Mouse (Mus musculus): ENCODE data around the gene Mindy4.

Mindy4 gene

DNA sequence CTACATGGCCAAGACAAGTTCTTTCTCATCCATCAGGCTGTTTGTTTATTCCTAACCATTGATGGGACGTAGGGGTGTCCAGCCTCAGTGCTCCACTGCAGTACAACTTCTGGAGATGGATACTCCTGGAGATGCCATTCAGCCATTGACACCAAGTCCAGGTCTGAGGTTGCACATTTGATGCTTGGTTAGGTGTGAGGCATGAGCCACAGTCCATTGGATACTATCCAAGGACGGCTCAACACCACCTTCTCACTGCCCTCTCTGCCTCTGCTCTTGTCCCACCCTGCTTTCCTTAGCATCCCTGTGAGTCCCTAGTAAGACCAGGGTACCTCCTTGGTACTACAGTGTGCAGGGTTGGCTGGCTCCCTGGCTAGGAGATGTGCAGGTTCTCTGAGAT is 96.7 kb downstream of the Mindy4 start:
- DNase-seq (ENCODE audit: low spot score in 2 of 2) = no peak

DNA sequence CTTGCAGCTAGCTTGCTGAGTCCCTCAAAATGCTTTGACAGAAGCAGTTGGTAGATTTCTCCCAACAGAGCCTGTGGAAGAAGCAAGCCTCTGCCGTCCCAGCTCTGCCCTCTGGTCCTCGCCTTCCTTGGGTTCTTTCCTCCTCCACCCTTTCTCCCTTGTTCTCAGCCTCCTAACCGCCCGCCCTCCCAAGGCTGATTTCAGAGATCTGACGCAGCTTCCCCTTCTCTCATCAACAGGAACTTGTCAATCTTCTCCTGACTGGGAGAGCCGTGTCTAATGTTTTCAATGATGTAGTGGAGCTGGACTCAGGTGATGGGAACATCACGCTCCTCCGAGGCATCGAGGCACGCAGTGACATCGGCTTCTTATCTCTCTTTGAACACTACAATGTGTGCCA is 97.5 kb downstream of the Mindy4 start:
- no peak for DNase-seq (ENCODE audit: low spot score in 2 of 2)

DNA sequence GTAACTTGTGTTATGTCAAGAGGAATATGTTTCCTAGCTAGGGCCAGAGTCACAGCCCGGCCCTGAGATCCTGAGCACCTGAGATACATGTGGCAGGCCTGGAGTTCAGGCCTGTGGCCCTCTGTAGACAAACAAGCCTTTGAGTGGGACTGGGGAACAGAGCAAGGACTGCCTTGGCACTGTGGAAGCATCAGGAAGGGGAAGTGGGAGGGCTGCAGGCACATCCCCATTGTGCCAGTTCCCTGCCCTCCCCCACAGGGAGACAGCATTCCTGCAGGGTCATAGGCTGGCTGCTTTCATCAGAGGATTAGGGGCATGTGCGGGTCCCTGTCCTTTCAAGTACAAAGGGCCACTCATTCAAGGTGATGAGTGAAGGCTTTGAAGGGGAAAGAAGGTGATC is 107.0 kb downstream of the Mindy4 start:
- no peak for DNase-seq (ENCODE audit: low spot score in 2 of 2)

DNA sequence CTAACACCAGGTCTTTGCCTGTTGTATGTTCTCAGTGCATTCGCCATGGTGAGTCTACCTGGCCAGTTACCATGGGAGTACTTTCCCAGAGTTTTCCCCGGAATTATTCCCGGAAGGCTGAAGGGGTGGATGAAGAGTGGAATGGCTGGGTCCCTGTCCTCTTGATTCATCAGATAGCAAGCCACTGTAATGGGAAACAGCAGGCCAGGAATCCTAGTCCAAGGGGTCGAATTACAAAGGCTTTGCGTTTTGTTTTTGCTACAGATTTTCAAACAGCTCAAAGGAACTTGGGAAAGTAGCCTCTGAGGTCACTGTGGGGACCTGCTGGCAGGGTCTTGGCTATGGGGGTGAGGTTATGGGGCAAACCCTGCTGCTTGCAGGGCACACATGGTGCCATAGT is 108.8 kb downstream of the Mindy4 start:
- DNase-seq (ENCODE audit: low spot score in 2 of 2) = no peak

DNA sequence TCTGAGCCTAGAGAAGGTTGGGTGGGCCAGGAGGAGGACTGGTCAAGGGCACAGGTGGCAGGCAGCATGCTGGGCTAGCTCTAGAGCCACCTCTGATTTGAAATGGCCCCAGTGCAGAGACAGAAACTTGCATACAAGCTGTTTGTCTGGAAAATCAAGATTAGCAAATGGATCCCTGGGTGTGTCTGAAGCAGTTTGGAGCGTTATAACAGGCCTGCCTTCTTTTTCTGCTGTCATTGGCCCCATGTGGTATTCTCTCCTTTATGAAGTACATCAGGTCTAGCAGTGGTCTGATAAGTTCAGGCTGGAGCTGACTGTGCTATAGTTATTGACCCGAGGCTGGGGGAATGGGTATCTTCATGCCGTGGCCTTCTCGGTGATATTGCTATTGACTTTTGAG is 110.7 kb downstream of the Mindy4 start:
- DNase-seq (ENCODE audit: low spot score in 2 of 2) = no peak

DNA sequence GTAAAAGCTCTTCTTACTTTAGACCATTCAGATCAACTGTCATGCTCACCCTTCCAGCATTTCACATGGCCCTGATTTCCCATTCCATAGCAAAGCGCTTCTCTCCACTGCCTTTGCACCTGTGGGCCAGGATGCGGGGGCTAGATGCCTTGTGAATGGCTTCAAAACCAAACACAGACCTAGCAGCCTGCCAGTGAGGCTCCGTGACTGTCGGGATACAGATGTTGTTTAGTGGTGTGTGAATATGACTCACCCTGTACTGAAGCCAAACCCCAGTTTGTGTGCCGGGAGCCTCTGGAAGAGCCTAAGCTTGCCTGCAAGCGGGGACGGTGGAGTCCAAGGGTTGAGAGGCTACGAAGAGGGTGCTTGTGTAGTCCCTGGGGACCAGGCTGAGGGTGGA is 111.4 kb downstream of the Mindy4 start:
- no peak for DNase-seq (ENCODE audit: low spot score in 2 of 2)

DNA sequence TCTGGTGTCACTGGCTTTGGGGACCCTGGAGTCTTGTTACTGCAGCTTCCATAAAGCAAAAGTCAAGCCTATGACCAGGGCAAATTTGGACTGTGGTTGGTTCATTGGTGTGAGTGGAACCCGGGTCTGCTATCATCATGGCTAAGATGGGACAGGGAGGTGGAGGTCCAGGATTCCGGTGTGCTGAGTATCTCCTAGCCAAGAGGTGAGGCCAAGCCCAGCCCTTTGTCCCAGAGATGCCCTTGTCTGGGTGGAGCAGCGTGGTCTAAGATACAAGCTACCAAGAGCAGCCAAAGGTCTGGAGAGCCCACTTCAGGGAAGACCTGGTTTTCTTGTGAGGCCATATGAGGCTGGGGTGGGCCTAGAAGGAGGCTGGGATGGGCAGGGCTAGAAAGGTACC is 115.4 kb downstream of the Mindy4 start:
- no peak for DNase-seq (ENCODE audit: low spot score in 2 of 2)

DNA sequence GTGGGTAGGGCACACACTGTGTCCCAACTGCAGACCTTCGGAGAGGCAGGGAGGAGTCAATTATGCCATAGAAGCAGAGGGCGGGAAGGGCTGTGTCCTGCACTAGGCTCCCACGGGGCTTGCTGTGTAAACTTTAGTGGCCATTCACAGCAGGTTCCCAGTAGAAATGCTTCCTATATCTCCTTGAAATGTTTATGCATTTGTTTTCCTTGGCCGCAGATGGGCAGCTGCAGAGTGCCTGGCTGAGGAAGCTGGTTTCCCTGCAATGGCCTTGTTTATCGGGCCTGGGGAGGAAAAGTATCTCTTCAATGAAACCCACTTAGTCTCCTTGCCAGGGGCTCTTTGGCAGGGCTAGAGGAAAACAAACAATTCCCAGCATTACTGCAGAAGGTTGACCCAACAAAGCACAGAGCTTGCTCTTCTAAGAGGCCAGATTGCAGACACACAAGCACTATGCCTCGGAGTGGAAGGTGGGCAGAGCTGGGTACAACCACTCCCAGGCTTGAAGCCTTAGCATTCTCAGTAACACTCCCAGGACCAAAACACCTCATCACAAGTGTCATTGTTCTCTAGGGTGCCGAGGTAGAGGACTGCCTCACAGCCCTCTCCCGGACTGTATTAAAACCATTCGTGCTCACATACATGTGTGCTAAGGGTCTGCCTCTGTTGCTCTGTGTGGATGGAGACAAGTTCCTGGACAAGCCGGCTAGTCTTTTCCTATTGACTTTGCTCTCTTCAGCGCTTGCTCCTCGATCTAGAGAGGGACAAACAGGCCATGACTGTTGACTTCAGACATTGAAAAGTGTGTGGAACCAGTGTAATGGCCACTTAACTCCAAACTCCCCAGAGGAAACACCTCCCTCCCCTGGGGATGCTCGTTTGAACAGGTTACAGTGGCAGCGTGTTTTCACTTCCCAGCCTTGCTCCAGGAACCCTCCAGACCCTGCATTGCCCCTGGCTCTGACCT is 116.7 kb downstream of the Mindy4 start:
- no peak for DNase-seq (ENCODE audit: low spot score in 2 of 2)

DNA sequence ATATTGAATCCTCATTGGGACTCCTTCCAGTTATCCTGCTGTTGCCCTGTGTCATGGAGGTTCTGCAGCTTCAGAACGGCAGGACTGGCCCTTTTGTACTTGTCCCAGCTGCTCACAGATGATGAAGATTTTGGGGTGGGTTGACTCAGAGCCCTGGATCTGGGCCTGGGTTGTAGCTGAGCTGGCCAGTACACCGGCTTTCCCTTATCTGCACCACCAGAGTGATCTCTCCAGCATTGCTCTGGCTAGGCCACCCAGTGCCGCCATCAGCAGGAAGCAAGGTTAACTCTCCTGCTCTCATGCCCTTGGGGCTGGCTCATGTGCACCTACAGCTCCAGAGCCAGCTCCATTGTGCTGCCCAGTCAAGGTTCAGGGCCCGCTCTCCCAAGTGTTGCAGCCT is 117.7 kb downstream of the Mindy4 start:
- DNase-seq (ENCODE audit: low spot score in 2 of 2) = peak; percentile 25 to 36

DNA sequence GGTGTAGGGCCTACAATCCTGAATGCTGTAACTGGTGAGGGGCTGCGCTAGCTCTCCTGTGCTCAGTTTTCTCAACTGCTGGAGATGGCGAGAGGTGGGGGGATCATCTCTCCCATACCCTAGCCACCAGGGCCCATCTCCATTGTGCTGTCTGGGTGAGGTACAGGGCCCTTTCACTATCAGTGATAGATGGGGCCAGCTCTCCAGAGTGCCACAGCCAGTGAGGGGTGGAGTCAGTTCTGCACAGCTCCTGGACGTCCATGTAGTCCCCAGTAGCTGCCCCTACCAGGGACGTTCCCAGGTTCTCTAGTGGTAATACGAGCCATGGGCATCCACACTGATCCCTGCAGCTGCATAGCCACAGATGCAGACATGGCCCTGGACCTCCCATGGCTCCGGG is 118.3 kb downstream of the Mindy4 start:
- no peak for DNase-seq (ENCODE audit: low spot score in 2 of 2)

DNA sequence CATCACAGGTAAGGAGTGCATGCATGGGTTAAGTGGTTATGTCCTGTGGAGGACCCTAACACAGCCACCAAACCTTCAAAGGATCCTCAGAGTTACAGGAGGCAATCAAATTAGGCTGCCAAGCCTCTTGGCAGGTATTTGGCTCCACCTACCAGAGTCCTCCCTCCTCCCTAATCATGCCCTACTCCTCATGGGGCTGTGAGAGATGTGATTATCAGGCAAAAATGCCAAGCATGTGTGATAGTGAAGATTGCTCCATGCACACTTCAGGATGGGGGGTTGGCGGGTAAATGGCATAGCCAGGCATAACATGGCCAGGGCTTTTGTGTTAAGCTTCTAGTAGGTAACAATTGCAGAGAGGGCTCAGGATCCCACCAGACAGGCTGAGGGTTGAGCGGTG is 119.8 kb downstream of the Mindy4 start:
- peak; percentile 30 to 44 for DNase-seq (ENCODE audit: low spot score in 2 of 2)

DNA sequence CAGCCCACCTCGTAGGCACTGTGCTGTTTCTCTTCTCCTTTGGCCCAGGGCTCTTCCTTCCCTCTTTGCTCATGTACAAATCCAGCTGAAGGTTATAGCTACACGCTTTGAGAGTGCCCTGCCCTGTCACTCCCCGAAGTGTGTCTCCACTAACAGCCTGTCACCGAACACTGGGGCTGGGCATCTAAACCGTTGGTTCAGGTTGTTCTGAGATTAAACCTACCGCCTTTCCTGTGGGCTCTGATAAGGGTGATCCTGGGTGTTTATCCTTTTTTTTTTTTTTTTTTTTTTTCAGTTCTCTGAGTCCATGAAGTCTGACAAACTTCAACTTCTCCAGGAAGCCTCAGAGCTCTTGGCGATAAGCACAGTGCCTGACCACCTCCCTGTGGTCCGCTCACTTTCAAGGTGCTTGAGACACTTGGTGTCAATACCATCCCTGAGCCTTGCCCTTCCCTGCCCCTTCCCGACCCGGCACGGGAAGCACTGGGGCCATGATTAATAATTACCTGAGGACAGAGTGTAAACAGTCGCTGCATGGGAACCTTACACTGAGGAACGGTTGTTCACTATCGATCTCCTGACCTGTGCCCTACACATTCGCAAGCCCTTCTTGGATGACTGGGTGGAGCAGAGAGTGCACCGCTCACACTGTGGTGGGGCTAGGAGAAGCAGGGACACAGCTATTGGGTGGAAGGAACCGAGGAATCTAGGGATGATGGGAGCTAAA is 120.9 kb downstream of the Mindy4 start:
- DNase-seq (ENCODE audit: low spot score in 2 of 2) = peak; percentile 40 to 67

DNA sequence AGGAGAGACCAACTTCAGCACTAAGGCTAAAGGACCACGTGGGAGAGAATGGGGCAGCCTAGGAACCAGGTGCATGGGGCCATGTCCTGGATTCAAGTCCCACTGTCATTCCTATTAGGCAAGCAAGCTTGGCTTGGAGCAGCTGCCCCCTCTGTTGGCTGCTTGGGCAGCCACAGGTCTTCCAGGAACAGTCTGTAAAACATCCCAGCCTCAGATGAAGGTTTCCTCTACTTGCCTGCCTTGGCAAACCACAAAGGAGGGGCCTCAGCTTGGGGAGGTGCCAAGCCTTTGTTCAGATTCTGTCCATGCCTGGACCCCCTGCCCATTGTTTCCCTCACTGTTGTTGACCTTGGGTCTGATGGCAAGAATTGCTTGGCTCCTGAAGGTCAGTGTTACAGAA is 121.6 kb downstream of the Mindy4 start:
- DNase-seq (ENCODE audit: low spot score in 2 of 2) = no peak

DNA sequence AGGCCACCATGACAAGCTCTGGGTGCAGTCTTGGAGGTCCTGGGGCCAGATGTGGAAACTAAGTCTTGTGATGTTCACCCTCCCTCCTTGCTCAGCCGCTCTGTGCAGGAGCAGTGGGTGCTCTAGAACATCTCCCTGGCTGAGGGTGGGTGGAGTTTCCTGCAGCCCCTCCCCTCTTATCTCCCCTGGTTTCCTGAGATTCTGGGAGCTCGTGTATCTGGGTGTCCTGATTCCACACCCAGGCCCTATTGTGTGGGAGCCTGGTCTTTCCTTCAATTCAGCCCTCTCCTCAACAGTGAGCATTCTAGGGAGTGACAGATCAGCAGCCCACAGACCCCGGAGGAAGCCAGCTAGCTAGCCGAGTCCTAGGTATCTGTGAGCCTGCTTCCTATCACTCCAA is 123.1 kb downstream of the Mindy4 start:
- DNase-seq (ENCODE audit: low spot score in 2 of 2) = no peak

DNA sequence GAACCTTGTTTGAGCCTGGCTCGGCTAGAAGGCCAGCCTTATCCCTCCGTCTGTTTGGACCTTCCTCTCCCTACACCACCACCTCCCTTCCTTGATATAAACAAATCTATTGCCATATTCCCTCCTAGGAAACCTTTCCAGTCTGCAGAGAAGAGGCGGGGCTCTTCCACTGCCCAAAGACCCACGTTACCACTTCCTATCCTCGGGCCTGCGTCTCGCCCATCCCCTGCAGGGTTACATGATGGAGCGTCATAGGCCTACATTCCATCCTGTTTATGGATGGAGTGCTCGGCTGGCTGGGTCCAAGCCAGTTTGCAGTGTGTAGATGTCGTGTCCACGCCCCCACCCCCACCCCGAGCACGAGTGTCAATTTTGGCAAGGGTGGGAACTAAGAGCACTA is 124.1 kb downstream of the Mindy4 start:
- DNase-seq (ENCODE audit: low spot score in 2 of 2) = no peak

DNA sequence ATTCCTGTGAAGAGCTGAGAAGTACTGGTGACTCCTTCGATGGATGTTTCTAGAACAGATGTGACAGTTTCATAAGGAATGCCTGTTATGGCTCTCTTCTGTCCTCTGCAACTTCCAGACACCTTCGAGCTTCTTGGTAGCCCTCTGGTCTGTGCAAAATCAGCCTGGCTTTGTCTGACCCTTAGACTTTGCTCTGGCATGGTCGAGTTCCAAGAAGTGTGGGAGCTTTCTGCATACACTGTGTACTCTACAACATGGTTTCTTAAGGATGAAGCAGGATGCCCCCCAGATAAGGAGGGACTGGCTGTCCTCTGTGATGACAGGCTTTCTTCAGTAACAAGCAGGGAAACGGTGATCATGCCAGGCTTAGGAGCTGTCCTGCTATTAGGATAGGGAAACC is 125.0 kb downstream of the Mindy4 start:
- no peak for DNase-seq (ENCODE audit: low spot score in 2 of 2)

DNA sequence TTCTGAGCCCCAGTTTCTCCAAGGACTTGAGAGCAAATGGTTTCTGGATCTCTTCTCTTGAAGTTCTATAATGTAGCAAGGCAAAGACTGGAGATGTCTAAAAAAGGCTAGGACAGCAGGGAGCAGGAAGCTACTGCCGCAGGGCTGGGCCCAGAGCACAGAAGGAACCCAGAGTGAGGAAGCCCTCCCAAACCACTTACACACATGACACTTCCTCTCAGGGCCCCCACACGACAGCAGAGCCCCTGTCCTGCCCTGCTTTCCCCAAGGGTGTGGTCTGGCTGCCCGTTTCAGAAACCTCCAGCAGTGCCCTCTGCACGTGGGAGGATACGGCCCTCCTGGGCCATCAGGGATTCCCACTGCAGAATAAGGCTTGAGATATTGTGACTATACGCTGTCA is 128.1 kb downstream of the Mindy4 start:
- no peak for DNase-seq (ENCODE audit: low spot score in 2 of 2)

DNA sequence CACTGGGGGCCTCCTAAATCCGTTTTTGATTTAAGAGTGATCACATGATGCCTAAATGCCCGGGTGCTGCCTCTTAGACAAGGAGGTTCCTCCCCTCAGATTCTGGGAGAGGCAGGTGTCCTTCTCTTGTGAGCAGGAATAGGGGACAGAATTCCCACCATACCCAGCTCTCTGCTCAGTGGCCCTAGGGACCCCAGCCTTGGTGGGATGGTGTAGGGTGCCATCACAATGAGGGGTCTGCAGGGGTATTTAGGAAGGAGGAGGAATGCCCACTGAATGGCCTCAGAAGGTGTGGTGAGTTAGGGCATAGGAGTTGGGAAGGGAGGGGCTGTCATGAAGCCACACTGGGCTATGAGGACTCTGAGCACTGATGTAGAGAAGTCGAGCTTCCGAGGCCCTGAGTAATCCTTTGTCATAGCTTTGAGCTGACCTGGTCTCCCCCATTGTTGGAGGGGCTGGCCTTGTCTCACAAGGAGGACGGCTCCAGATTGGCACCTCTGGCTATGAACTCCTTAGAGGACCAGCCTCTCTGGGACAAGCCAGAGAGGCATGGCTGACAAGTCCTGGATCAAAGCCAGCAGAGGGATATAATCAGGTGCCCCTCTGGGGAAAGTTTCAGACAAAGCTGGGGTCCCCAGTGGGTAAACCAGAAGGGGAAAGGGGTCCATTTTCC is 129.1 kb downstream of the Mindy4 start:
- DNase-seq (ENCODE audit: low spot score in 2 of 2) = no peak

DNA sequence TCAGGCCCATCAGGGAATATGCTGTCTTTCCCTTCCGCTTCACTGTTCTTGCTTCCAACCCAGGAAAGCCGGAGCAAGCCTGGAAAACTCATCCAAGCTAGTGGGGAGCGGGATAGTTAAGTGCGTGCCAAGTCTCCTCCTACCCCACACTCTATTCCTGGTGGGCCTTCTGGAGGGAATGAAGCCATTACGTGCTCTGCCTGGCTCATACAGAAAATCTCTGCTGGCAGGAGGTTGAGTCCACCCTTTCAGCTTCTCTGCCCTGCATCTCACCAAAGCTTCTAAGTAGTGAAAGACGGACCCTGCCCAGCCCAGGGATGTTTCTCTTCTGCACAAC is 129.6 kb downstream of the Mindy4 start:
- no peak for DNase-seq (ENCODE audit: low spot score in 2 of 2)

DNA sequence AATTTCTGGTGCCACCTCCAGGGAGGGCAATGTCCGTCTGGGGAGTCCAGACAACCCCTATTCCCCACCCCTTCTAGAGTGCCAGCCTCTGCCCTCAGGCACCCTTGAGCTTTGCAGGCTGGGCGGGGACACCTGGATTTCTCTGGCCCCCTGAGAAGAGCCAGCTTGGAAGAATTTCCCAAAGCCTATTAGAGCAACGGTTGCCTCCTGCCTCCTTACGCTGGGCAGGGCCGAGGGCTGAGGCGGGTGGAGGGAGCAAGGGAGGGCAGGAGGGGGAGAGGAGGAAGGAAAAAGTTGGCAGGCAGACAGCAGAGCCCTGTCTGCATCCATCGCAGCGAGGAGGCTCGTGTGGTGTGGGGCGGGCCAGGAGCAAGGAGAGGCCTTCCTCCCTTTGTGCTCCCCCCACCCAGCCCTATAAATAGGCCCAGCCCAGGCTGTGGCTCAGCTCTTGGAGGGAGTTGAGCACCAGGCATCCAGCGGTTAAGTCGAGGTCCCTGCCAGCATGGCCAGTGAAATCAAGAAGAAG is 132.9 kb downstream of the Mindy4 start, which contains the start of gene Aqp1:
TSS of gene Aqp1 (plus strand) at position 444 of the 526 bp plus-strand sequence.
- peak; percentile 64 to 73 for DNase-seq (ENCODE audit: low spot score in 2 of 2)

DNA sequence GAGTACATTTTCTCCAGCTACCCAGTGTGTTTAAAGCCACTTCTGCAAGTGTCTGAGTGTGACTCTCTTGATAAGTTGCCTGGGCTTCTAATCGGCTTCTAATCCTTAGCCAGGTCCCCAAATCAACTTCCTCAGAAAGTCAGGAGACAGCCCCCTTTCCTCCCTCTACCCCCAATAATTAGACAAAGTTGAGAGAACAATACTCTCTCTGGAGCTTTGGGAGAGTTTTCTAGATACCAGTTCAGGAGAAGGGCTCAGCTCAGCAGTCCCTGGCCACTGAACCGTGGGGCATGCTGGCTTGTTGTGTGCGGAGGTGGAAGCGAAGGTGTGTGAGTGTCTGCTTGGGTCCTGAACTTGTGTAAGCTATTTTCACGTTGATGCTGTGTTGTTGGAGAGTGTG is 134.1 kb downstream of the Mindy4 start:
- DNase-seq (ENCODE audit: low spot score in 2 of 2) = no peak

DNA sequence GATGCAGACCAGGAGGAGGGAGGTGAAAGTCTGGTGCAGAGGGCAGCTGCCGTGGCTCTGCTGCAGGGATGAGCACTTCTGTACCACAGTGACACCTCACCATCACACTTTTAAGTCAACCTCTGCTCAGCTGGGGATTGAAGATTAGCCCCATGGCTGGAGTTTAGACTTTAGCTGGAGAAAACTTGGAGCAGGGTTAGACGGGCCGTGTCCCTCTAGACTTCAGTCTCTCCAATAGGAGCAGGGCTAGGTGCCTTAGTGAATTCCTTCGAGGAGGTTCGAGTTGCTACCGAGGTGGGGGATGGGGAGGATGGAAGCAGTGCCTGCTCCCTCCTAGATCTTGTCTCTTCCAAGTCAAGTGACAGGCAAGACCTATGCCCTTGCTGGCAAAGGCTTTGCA is 134.9 kb downstream of the Mindy4 start:
- DNase-seq (ENCODE audit: low spot score in 2 of 2) = no peak

All from spleen, postnatal 36 days (tissue).